21 mouse cellular contexts compared by ENCODE assay signal in the genomic region with DNA sequence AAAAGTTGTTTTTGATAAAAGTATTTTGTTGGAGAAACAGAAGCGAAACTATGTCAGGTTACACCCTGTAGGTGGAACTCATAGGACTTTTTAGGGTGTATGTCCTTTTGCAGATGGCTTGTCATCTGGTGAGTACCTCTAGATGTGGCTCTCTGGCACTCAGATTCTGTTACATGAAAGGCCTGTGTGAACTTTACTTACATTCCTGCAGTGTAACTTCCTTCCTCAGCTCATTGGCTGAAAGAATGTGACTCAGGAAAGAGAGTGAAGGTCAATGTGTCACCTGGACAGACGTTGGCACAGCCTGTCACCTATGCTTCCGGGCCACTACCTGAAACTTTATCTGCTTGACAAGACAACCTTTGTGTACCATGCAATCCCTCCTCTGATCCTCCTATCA.
"Had no signal": no experiment of that assay in that cellular context is flagged by ENCODE, and none has a peak within 500 bp of the region (broad histone marks: within the 10 kb centered on the region; RNA-seq: fewer than 3 reads in every experiment).

No protein-coding gene starts in this region.

- H3K27ac ChIP-seq: liver, embryonic 15.5 days; lung, embryonic 15.5 days; macrophage; midbrain, embryonic 13.5 days; midbrain, embryonic 15.5 days; neural tube, embryonic 13.5 days; neural tube, embryonic 15.5 days had no signal

- H3K4me2 ChIP-seq: liver, embryonic 15.5 days; lung, embryonic 15.5 days; midbrain, embryonic 11.5 days; midbrain, embryonic 13.5 days; midbrain, embryonic 15.5 days; neural tube, embryonic 13.5 days; neural tube, embryonic 15.5 days had no signal

- DNase-seq: liver, postnatal 0 days; lung, adult 2 months; lung, postnatal 14 days; lung, postnatal 36 days; retina, postnatal 1 day; right cerebral cortex, adult 18-20 months; right cerebral cortex, postnatal 25 days; right cerebral cortex, postnatal 4 days; spleen, adult 18-20 months; thymus, postnatal 14 days; thymus, postnatal 36 days had no signal

- H3K27me3 ChIP-seq: liver, embryonic 15.5 days; lung, embryonic 15.5 days; megakaryocyte, embryonic 14.5 days; midbrain, embryonic 13.5 days; midbrain, embryonic 15.5 days; neural tube, embryonic 13.5 days; neural tube, embryonic 15.5 days had no signal

- H3K4me1 ChIP-seq: liver, embryonic 15.5 days; lung, embryonic 15.5 days had no signal

- ATAC-seq: liver, postnatal 0 days; lung, postnatal 0 days; midbrain, embryonic 13.5 days; midbrain, embryonic 15.5 days had no signal

- H3K36me3 ChIP-seq: liver, embryonic 15.5 days; lung, embryonic 15.5 days; midbrain, embryonic 13.5 days; midbrain, embryonic 15.5 days; neural tube, embryonic 13.5 days; neural tube, embryonic 15.5 days had no signal

- H3K4me3 ChIP-seq: liver, embryonic 15.5 days; lung, embryonic 15.5 days; megakaryocyte, embryonic 14.5 days; midbrain, embryonic 13.5 days; midbrain, embryonic 15.5 days; neural tube, embryonic 13.5 days; neural tube, embryonic 15.5 days had no signal

- H3K9ac ChIP-seq: liver, embryonic 15.5 days; liver, postnatal 0 days; lung, embryonic 15.5 days; midbrain, embryonic 13.5 days; midbrain, embryonic 15.5 days; neural tube, embryonic 13.5 days; neural tube, embryonic 15.5 days had no signal

- H3K9me3 ChIP-seq: liver, embryonic 15.5 days; lung, embryonic 15.5 days; megakaryocyte, embryonic 14.5 days; midbrain, embryonic 13.5 days; midbrain, embryonic 15.5 days; neural tube, embryonic 13.5 days; neural tube, embryonic 15.5 days had no signal
